Mouse (Mus musculus): ENCODE results near the gene Ppp6c.

DNA sequence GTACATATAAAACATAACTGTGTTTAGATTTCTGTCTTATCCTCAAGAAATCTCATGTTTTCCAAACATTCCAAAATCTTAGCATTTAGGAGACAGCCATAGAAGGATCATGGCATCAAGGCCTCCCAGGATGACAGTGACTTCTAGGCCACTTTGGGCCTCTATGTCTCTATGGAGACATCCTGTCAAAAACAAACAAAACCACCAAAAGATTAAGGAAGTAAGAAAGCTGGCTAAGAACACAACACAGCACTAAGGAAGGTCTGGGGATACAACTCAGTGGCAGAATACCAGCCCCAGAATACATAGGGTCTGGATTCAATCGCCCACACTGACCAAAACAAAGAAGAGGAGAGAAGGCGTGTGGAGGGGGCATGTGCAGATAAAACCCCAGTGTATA, 22.9 kb downstream of the Ppp6c start:
- TF ChIP-seq CTCF (IDR thresholded peaks at IDR 0.05; ENCODE audit: borderline replicate concordance, insufficient read depth, low read depth, low read length) (no peak), POLR2A (IDR thresholded peaks at IDR 0.05; ENCODE audit: borderline replicate concordance, insufficient read depth, low read length) (no peak)
